In the genomic region with DNA sequence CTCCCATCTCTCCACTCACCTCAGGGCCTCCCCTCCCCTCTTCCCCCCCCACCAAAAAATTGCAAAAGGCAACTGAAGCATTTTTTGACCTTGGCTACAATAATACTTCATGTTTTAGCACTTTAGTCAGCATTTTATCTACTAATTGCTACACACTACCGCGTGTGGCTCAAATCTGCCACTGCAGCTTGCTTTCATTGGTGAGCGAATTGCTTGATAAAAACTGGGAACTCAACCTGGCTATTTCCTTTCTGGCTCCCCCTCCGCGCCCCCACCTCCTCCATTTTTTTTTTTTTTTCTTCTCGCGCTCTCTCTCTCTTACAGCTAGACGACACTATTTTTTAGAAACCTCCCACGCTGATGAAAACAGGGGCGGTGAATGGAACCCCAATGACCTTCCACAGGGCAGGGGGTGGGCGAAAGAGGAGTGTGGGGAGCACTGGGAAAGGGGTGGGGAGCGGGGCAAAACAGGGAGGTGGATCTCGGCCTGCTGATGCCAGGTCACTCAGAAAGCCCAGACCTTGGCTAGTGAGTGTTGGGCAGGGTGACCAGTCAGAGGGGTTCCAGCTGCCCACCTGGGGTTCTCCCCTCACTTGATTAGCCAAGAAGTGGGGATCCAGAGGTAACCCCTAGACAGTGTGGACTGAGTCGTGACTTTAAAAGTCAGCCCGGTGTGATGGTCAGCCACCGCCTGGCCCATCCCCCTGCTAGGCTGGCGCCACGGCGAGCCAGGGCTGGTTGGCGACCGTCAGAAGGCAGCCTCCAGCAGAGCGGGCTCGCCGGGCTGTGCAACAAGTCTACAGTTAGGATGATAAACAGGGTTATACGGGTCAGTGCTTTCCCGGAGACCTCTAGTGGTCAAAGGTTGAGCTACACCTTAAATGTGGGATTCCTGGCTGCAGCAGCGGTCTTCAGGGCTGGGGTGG, we compare ENCODE assay signal across 8 mouse cellular contexts. TPM values are rescaled to one million over a fixed set of nuclear protein-coding genes. Genes with fewer than 3 reads are reported as not detected.
DNase-seq lines count a peak whose midpoint lies in the region; ATAC-seq and TF ChIP-seq lines count a peak whose summit lies in the region.

No protein-coding gene starts in this region.

- H3K79me2 ChIP-seq in heart, adult 2 months (replicated peaks; ENCODE audit: control insufficient read depth, insufficient read depth, low read length), result no peaks in the 10 kb centered on the region

- intact Hi-C loops in heart, adult 2 months (cut with DNase I), result loop anchor here (2.0 to 10.0 kb wide), 5 partner anchors 136 to 968 kb away; no protein-coding TSS in a partner anchor

- H3K4me2 ChIP-seq in embryonic facial prominence, embryonic 13.5 days, result peak overlapping the region; percentile 91
- peak overlapping the region; percentile 98 for H3K4me2 ChIP-seq in limb, embryonic 14.5 days (replicated peaks; ENCODE audit: low read depth, low read length, severe bottlenecking)
- peak overlapping the region; percentile 56 for H3K4me2 ChIP-seq in midbrain, embryonic 15.5 days

- peaks cover 28% of the 10 kb centered on the region for H3K4me1 ChIP-seq in embryonic facial prominence, embryonic 13.5 days
- peaks cover 1% of the 10 kb centered on the region; the same call in 1 of the 2 replicates for H3K4me1 ChIP-seq in heart, adult 2 months (ENCODE audit: control insufficient read depth, insufficient read depth, low read length)
- H3K4me1 ChIP-seq in limb, embryonic 14.5 days (ENCODE audit: control insufficient read depth, insufficient read depth, low read length), result peaks cover 16% of the 10 kb centered on the region
- H3K4me1 ChIP-seq in midbrain, embryonic 15.5 days, result peaks cover 31% of the 10 kb centered on the region

- 0 out of 2 replicates have a peak, but pooled peaks have one; percentile 51 for TF ChIP-seq EP300 in heart, adult 2 months (IDR thresholded peaks at IDR 0.05; ENCODE audit: insufficient read depth, low read depth, low read length)

- H3K9ac ChIP-seq in embryonic facial prominence, embryonic 13.5 days, result peak overlapping the region; percentile 71
- peak overlapping the region; percentile 72 for H3K9ac ChIP-seq in heart, adult 2 months (ENCODE audit: low read depth, low read length)
- peak overlapping the region; percentile 56 for H3K9ac ChIP-seq in limb, embryonic 14.5 days (ENCODE audit: low read depth, low read length, severe bottlenecking)
- peak overlapping the region; percentile 3; the same call in 1 of the 2 replicates for H3K9ac ChIP-seq in midbrain, embryonic 15.5 days

- peak; percentile 91 for TF ChIP-seq CTCF in heart, adult 2 months (IDR thresholded peaks at IDR 0.05)

- 2% methylated on average over 27 of the region's 27 CpGs for WGBS in embryonic facial prominence, embryonic 13.5 days
- under 1% methylated on average over 27 of the region's 27 CpGs for WGBS in heart, adult 2 months
- 2% methylated on average over 27 of the region's 27 CpGs for WGBS in limb, embryonic 14.5 days
- 2% methylated on average over 27 of the region's 27 CpGs for WGBS in midbrain, embryonic 15.5 days

- DNase-seq in A20 (ENCODE audit: low read depth, low spot score), result peak; percentile 87
- DNase-seq in adrenal gland, postnatal 36 days, result peak; percentile 88
- DNase-seq in heart, adult 2 months, result peak; percentile 83 to 88
- DNase-seq in kidney, adult 18-20 months, result peak; percentile 88
- DNase-seq in limb, embryonic 14.5 days (ENCODE audit: low spot score), result peak; percentile 87
- DNase-seq in spleen, postnatal 10 days (ENCODE audit: low spot score in 2 of 2), result peak; percentile 56 to 76

- peak overlapping the region; percentile 51; the same call in 1 of the 2 replicates for H3K27ac ChIP-seq in embryonic facial prominence, embryonic 13.5 days
- peak overlapping the region; percentile 93 for H3K27ac ChIP-seq in heart, adult 2 months
- H3K27ac ChIP-seq in limb, embryonic 14.5 days (replicated peaks; ENCODE audit: low read depth, low read length), result 0 out of 2 replicates have a peak overlapping the region, but pooled peaks have one; percentile 5
- H3K27ac ChIP-seq in midbrain, embryonic 15.5 days, result peak overlapping the region; percentile 54; the same call in 1 of the 2 replicates

- H3K9me3 ChIP-seq in embryonic facial prominence, embryonic 13.5 days, result no peaks in the 10 kb centered on the region
- no peaks in the 10 kb centered on the region for H3K9me3 ChIP-seq in limb, embryonic 14.5 days (ENCODE audit: control insufficient read depth, low read length)
- no peaks in the 10 kb centered on the region for H3K9me3 ChIP-seq in midbrain, embryonic 15.5 days

- H3K4me3 ChIP-seq in embryonic facial prominence, embryonic 13.5 days, result peak overlapping the region; percentile 48
- H3K4me3 ChIP-seq in heart, adult 2 months, result peak overlapping the region; percentile 53
- H3K4me3 ChIP-seq in limb, embryonic 14.5 days (replicated peaks; ENCODE audit: low read length), result peak overlapping the region; percentile 42
- H3K4me3 ChIP-seq in midbrain, embryonic 15.5 days, result peak overlapping the region; percentile 30

- H3K36me3 ChIP-seq in embryonic facial prominence, embryonic 13.5 days, result no peaks in the 10 kb centered on the region
- no peaks in the 10 kb centered on the region for H3K36me3 ChIP-seq in heart, adult 2 months (ENCODE audit: control insufficient read depth, insufficient read depth, low read length)
- H3K36me3 ChIP-seq in limb, embryonic 14.5 days (ENCODE audit: control insufficient read depth, insufficient read depth, low read length), result no peaks in the 10 kb centered on the region
- H3K36me3 ChIP-seq in midbrain, embryonic 15.5 days (replicated peaks), result no peaks in the 10 kb centered on the region

- ATAC-seq in embryonic facial prominence, embryonic 13.5 days (ENCODE audit: insufficient number of reproducible peaks, insufficient read depth, low FRiP score, low TSS enrichment, low read depth), result peak; percentile 75
- ATAC-seq in limb, embryonic 14.5 days (ENCODE audit: low FRiP score, low read depth), result peak; percentile 72
- peak; percentile 82 for ATAC-seq in midbrain, embryonic 15.5 days (replicated peaks)

- H3K27me3 ChIP-seq in embryonic facial prominence, embryonic 13.5 days, result no peaks in the 10 kb centered on the region
- no peaks in the 10 kb centered on the region for H3K27me3 ChIP-seq in heart, adult 2 months (ENCODE audit: control insufficient read depth, insufficient read depth, low read length)
- H3K27me3 ChIP-seq in limb, embryonic 14.5 days (ENCODE audit: control insufficient read depth, insufficient read depth, low read length), result no peaks in the 10 kb centered on the region
- no peaks in the 10 kb centered on the region for H3K27me3 ChIP-seq in midbrain, embryonic 15.5 days (replicated peaks)

- TF ChIP-seq POLR2A in heart, adult 2 months (IDR thresholded peaks at IDR 0.05; ENCODE audit: insufficient read depth, low read depth, low read length), result peak; percentile 65; the same call in 1 of the 2 replicates
- no peak for TF ChIP-seq POLR2A in limb, embryonic 14.5 days (IDR thresholded peaks at IDR 0.05; ENCODE audit: borderline replicate concordance, extremely low read depth, insufficient read depth, insufficient read length)

RNA-seq across cellular contexts. Expression of a gene that starts 4.2 kb away (rescaled TPM):
- total RNA-seq in adrenal gland, postnatal 36 days (2021), result 10 to 100 TPM; 27.3 to 33.9 TPM
- polyA plus RNA-seq in embryonic facial prominence, embryonic 13.5 days (2015; fragmentation: Nextera tagmentation; extraction: Ambion mirVana), result 63.7 and 64.8 TPM in 2 replicates
- 10 to 100 TPM; 21.1 to 22.5 TPM for total RNA-seq in heart, adult 2 months (2021)
- polyA plus RNA-seq in heart, adult 2 months (2012; rRNA removed), result 6.3 and 8.8 TPM in 2 replicates
- polyA plus RNA-seq in limb, embryonic 14.5 days (2012; rRNA removed), result 14.1 and 15.2 TPM in 2 replicates
- polyA plus RNA-seq in limb, embryonic 14.5 days (2014; fragmentation: Nextera tagmentation; extraction: Ambion mirVana), result 41.0 and 45.3 TPM in 2 replicates
- polyA plus RNA-seq in midbrain, embryonic 15.5 days (2015; fragmentation: Nextera tagmentation; extraction: Ambion mirVana), result 19.0 and 19.5 TPM in 2 replicates

Comparison
In these comparisons a context has a peak if more than half of its experiments do, and no peak if none do; other contexts are left out.
1. Peak in every context shown above with its lines: DNase-seq, ATAC-seq, H3K4me3 ChIP-seq and H3K27ac ChIP-seq.
2. H3K27ac ChIP-seq: peak in every context shown above with its lines; median percentile 93 in heart, adult 2 months; 54 in midbrain, embryonic 15.5 days; 51 in embryonic facial prominence, embryonic 13.5 days; 5 in limb, embryonic 14.5 days.
3. H3K9ac ChIP-seq: peak in every context shown above with its lines; median percentile 72 in heart, adult 2 months; 71 in embryonic facial prominence, embryonic 13.5 days; 56 in limb, embryonic 14.5 days; 3 in midbrain, embryonic 15.5 days.